Comparison of ENCODE assay signal across 9 mouse cellular contexts in the genomic region with DNA sequence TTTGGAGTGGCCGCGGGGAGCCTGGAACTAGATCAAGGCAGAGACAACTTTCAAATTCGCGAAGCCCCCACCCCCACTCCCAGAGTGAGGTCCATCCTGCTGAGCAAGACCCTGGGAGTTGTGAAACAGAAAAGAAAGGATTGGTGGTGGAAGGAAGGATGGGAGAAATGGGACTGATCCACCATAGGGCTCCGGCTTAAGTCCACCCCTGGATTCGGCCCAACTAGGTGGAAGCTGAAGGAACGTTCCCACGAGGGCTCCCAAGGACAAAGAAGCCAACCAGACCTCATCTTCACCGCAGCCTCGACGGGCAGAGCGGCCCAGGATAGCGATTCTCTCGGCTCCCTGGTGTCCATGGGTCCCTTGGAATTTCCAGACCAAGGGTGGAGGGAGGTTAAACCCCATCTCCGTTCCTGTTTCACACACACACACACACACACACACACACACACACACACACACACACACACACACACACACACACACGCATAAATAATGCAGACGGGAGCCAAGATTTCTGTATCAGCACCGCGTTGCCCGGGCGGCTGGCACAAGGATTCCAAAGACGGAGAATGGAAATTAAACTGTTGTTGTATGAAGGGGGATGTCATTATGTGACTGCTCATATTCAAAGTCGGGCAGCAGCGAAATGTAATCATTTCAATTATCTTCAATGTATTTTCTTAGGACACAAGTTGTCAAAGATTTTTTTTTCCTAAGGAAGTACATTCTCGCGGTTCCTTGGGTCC. TPM values are rescaled to one million over a fixed set of nuclear protein-coding genes. Genes with fewer than 3 reads are reported as not detected.
A peak's percentile ranks its signal among the peaks of the same experiment; 100 is the strongest.
DNase-seq lines count a peak whose midpoint lies in the region; ATAC-seq and TF ChIP-seq lines count a peak whose summit lies in the region.
"Had no signal": no experiment of that assay in that cellular context is flagged by ENCODE, and none has a peak within 500 bp of the region (broad histone marks: within the 10 kb centered on the region; RNA-seq: fewer than 3 reads in every experiment).

No protein-coding gene starts in this region.

- TF ChIP-seq CTCF in ES-Bruce4 (IDR thresholded peaks at IDR 0.05; ENCODE audit: low read depth, low read length), result no peak

- WGBS in forebrain, embryonic 13.5 days, result 2% methylated on average over 26 of the region's 26 CpGs
- 2% methylated on average over 26 of the region's 26 CpGs for WGBS in limb, embryonic 14.5 days

- H3K27ac ChIP-seq in ES-Bruce4 (ENCODE audit: insufficient read depth, low read length), result no peak overlapping the region
- no peak overlapping the region for H3K27ac ChIP-seq in forebrain, embryonic 13.5 days
- no peak overlapping the region for H3K27ac ChIP-seq in limb, embryonic 14.5 days (replicated peaks; ENCODE audit: low read depth, low read length)

- TF ChIP-seq EP300 in ES-Bruce4 (IDR thresholded peaks at IDR 0.05; ENCODE audit: insufficient read depth, low read depth, low read length), result no peak

- H3K27me3 ChIP-seq in ES-Bruce4 (ENCODE audit: control insufficient read depth, insufficient read depth, low read length, poor library complexity, severe bottlenecking), result peaks cover 16% of the 10 kb centered on the region
- peaks cover 85% of the 10 kb centered on the region for H3K27me3 ChIP-seq in forebrain, embryonic 13.5 days
- H3K27me3 ChIP-seq in limb, embryonic 14.5 days (ENCODE audit: control insufficient read depth, insufficient read depth, low read length), result peaks cover 94% of the 10 kb centered on the region

- no peaks in the 10 kb centered on the region for H3K4me1 ChIP-seq in ES-Bruce4 (ENCODE audit: control insufficient read depth, insufficient read depth, low read length)
- H3K4me1 ChIP-seq in forebrain, embryonic 13.5 days, result peaks cover 31% of the 10 kb centered on the region
- H3K4me1 ChIP-seq in limb, embryonic 14.5 days (ENCODE audit: control insufficient read depth, insufficient read depth, low read length), result 0 out of 2 replicates have a peak, but pooled peaks cover 5% of the 10 kb centered on the region

- intact Hi-C loops in left cerebral cortex, postnatal 10 days (cut with DNase I), result loop anchor here (5.0 kb wide), 1 partner anchor 534 kb away; a partner anchor contains a TSS

- H3K4me2 ChIP-seq in forebrain, embryonic 13.5 days, result peak overlapping the region; percentile 50
- H3K4me2 ChIP-seq in limb, embryonic 14.5 days (replicated peaks; ENCODE audit: low read depth, low read length, severe bottlenecking), result no peak overlapping the region

- no peak overlapping the region for H3K9ac ChIP-seq in ES-Bruce4 (ENCODE audit: low read depth, poor library complexity, severe bottlenecking)
- H3K9ac ChIP-seq in forebrain, embryonic 13.5 days, result no peak overlapping the region
- no peak overlapping the region for H3K9ac ChIP-seq in limb, embryonic 14.5 days (ENCODE audit: low read depth, low read length, severe bottlenecking)

- peak; percentile 31 for DNase-seq in R1 (ENCODE audit: low read depth, low spot score)
- no peak for DNase-seq in limb, embryonic 14.5 days (ENCODE audit: low spot score)
- no peak for DNase-seq in lung, adult 18-20 months
- DNase-seq in left cerebral cortex, postnatal 10 days (ENCODE audit: extremely low spot score in 1 of 2, low spot score in 2 of 2), result no peak
- no peak for DNase-seq in ovary, postnatal 36 days (ENCODE audit: low spot score)
- no peak for DNase-seq in testis, postnatal 10 days (ENCODE audit: low spot score)
- DNase-seq: kidney, adult 8-10 months had no signal

- no peaks in the 10 kb centered on the region for H3K9me3 ChIP-seq in ES-Bruce4 (replicated peaks; ENCODE audit: control insufficient read depth, insufficient read depth, low read length, poor library complexity, severe bottlenecking)
- no peaks in the 10 kb centered on the region for H3K9me3 ChIP-seq in forebrain, embryonic 13.5 days (replicated peaks)
- H3K9me3 ChIP-seq in limb, embryonic 14.5 days (ENCODE audit: control insufficient read depth, low read length), result no peaks in the 10 kb centered on the region

- no peak for ATAC-seq in forebrain, embryonic 13.5 days
- ATAC-seq in limb, embryonic 14.5 days (ENCODE audit: low FRiP score, low read depth), result no peak

- no peak for TF ChIP-seq POLR2A in ES-Bruce4 (IDR thresholded peaks at IDR 0.05; ENCODE audit: insufficient read depth, low read length)
- no peak for TF ChIP-seq POLR2A in limb, embryonic 14.5 days (IDR thresholded peaks at IDR 0.05; ENCODE audit: borderline replicate concordance, extremely low read depth, insufficient read depth, insufficient read length)

- H3K36me3 ChIP-seq in ES-Bruce4 (ENCODE audit: control insufficient read depth, insufficient read depth, low read length, poor library complexity, severe bottlenecking), result no peaks in the 10 kb centered on the region
- no peaks in the 10 kb centered on the region for H3K36me3 ChIP-seq in forebrain, embryonic 13.5 days (ENCODE audit: poor library complexity, severe bottlenecking)
- no peaks in the 10 kb centered on the region for H3K36me3 ChIP-seq in limb, embryonic 14.5 days (ENCODE audit: control insufficient read depth, insufficient read depth, low read length)

- peak overlapping the region; percentile 14; the same call in 1 of the 2 replicates for H3K4me3 ChIP-seq in ES-Bruce4 (ENCODE audit: low read depth, low read length)
- peak overlapping the region; percentile 19 for H3K4me3 ChIP-seq in forebrain, embryonic 13.5 days
- H3K4me3 ChIP-seq in limb, embryonic 14.5 days (replicated peaks; ENCODE audit: low read length), result peak overlapping the region; percentile 21; the same call in 1 of the 2 replicates

RNA-seq across cellular contexts. Expression of a gene that starts 7.7 kb away (rescaled TPM):
- polyA plus RNA-seq in ES-Bruce4 (2011; ENCODE audit: insufficient read depth, insufficient read length, low read depth, missing spikeins), result 1.6 and 2.5 TPM in 2 replicates
- 87.1 and 92.7 TPM in 2 replicates for polyA plus RNA-seq in forebrain, embryonic 13.5 days (2015; fragmentation: Nextera tagmentation; extraction: Ambion mirVana)
- polyA plus RNA-seq in limb, embryonic 14.5 days (2012; rRNA removed), result 0.36 and 0.44 TPM in 2 replicates
- 0.23 and 0.48 TPM in 2 replicates for polyA plus RNA-seq in limb, embryonic 14.5 days (2014; fragmentation: Nextera tagmentation; extraction: Ambion mirVana)
- 1 to 10 TPM; 7.0 to 7.5 TPM for total RNA-seq in left cerebral cortex, postnatal 10 days (2021)

Comparison
In these comparisons a context has a peak if more than half of its experiments do, and no peak if none do; other contexts are left out.
1. RNA of a gene that starts 7.7 kb away (polyA plus RNA-seq): 87.1 to 92.7 TPM in forebrain, embryonic 13.5 days; 1.6 to 2.5 TPM in ES-Bruce4 and 0.23 to 0.48 TPM in limb, embryonic 14.5 days; every median in the first group is over 10 times any median in the second.
2. Peak in every context shown above with its lines, with median percentiles within 50 percentile points of each other: H3K4me3 ChIP-seq.